Mouse (Mus musculus) midbrain, embryonic 16.5 days (tissue): ENCODE results near the gene Bscl2. TPM values are rescaled to one million over a fixed set of nuclear protein-coding genes. Genes with fewer than 3 reads are reported as not detected.

ENCODE experiments used
- ATAC-seq: fragments of 200-750 bp; cut with Nextera tagmentation; 2 replicates; pipeline ENCODE4 v1.8.0; 2017; ENCODE audit warnings: moderate TSS enrichment
- H3K27ac ChIP-seq: fragments of 300-500 bp; sonication (generic); 2 replicates; pipeline ENCODE4 v1.5.1; 2014; ENCODE audit warnings: mild to moderate bottlenecking, low read length, mixed read lengths
- H3K27me3 ChIP-seq: fragments of 300-500 bp; sonication (generic); 2 replicates; pipeline ENCODE4 v1.6.1; 2014; ENCODE audit warnings: low read depth, low read length, mixed read lengths; ENCODE audit not compliant: control insufficient read depth, insufficient read depth
- H3K36me3 ChIP-seq: fragments of 300-500 bp; sonication (generic); 2 replicates; pipeline ENCODE4 v1.6.1; 2014; ENCODE audit warnings: mild to moderate bottlenecking, low read length, moderate library complexity, mixed read lengths; ENCODE audit not compliant: control insufficient read depth, insufficient read depth
- H3K4me1 ChIP-seq: fragments of 300-500 bp; sonication (generic); 2 replicates; pipeline ENCODE4 v1.6.1; 2014; ENCODE audit warnings: mild to moderate bottlenecking, low read length, mixed read lengths; ENCODE audit not compliant: control insufficient read depth, insufficient read depth
- H3K4me2 ChIP-seq: fragments of 300-500 bp; sonication (generic); 2 replicates; pipeline ENCODE4 v1.6.1; 2014; ENCODE audit warnings: mild to moderate bottlenecking, low read length, mixed read lengths
- H3K4me3 ChIP-seq: fragments of 300-500 bp; sonication (generic); 2 replicates; pipeline ENCODE4 v1.5.1; 2014; ENCODE audit warnings: low read depth, mild to moderate bottlenecking, low read length, moderate library complexity, mixed read lengths
- H3K9ac ChIP-seq: fragments of 300-500 bp; sonication (generic); 2 replicates; pipeline ENCODE4 v1.6.1; 2014; ENCODE audit warnings: low read depth, low read length, mixed read lengths
- H3K9me3 ChIP-seq: fragments of 300-500 bp; sonication (generic); replicated peaks from 2 replicates; pipeline ENCODE4 v1.6.1; 2014; ENCODE audit warnings: mild to moderate bottlenecking, low read length, mixed read lengths; ENCODE audit not compliant: control insufficient read depth, poor library complexity, severe bottlenecking
- WGBS: fragments of 180-500 bp; shearing (Covaris S2); extraction: QIAGEN DNeasy Blood & Tissue Kit; methylation state at CpG from one replicate; pipeline ENCODE4 v1.1.7; 2014; 5-methylcytosine and 5-hydroxymethylcytosine counted together
- polyA plus RNA-seq: library from polyadenylated mRNA; unstranded; fragments of >200 nt; fragmentation: Nextera tagmentation; extraction: Ambion mirVana; gene quantifications from 2 replicates; pipeline ENCODE4 v1.2.1, GENCODE M21; 2015

The Bscl2 gene
- polyA plus RNA-seq, 1 experiment from 2014 or later: 105 TPM

GRCm38 (mm10) chr19:8880311-8881033 lies 43.2 kb downstream of the Bscl2 start, which contains the start of gene Uqcc3:
Gene Uqcc3 (minus strand): TSS chr19:8880923.
- peak within 1 kb of the TSS; percentile 85 for H3K27ac ChIP-seq
- no peaks in the 10 kb centered on the region for H3K27me3 ChIP-seq
- peak within 1 kb of the TSS; percentile 89 for H3K4me2 ChIP-seq
- peak; percentile 97 for ATAC-seq
- peak within 1 kb of the TSS; percentile 77 for H3K4me3 ChIP-seq
- no peaks in the 10 kb centered on the region for H3K9me3 ChIP-seq
- peak within 1 kb of the TSS; percentile 92 for H3K9ac ChIP-seq
- WGBS: under 1% methylated on average over 42 of the region's 42 CpGs
- H3K36me3 ChIP-seq: no peaks in the 10 kb centered on the region; the same call in 1 of the 2 replicates
- H3K4me1 ChIP-seq: peaks cover 11% of the 10 kb centered on the region

- no peaks in the 10 kb centered on the region; the same call in 1 of the 2 replicates for H3K36me3 ChIP-seq
- H3K4me2 ChIP-seq: peak overlapping the region; percentile 89
- 10% methylated on average over 3 of the region's 3 CpGs for WGBS
- H3K9me3 ChIP-seq: no peaks in the 10 kb centered on the region
- peak overlapping the region; percentile 77 for H3K4me3 ChIP-seq
- no peak overlapping the region for H3K27ac ChIP-seq
- peaks cover 11% of the 10 kb centered on the region for H3K4me1 ChIP-seq
- ATAC-seq: no peak
- no peaks in the 10 kb centered on the region for H3K27me3 ChIP-seq
- H3K9ac ChIP-seq: peak overlapping the region; percentile 92; the same call in 1 of the 2 replicates
Measured at GRCm38 (mm10) chr19:8881034-8881392, 43.7 kb downstream of the Bscl2 start.

- no peak within 1 kb of the TSS for H3K4me2 ChIP-seq
- H3K9ac ChIP-seq: no peak within 1 kb of the TSS
- no peak within 1 kb of the TSS for H3K4me3 ChIP-seq
- H3K27ac ChIP-seq: no peak within 1 kb of the TSS
- no peaks in the 10 kb centered on the region for H3K9me3 ChIP-seq
- H3K27me3 ChIP-seq: no peaks in the 10 kb centered on the region
- H3K4me1 ChIP-seq: peaks cover 23% of the 10 kb centered on the region
- WGBS: 54% methylated on average over 3 of the region's 3 CpGs
- no peak for ATAC-seq
- no peaks in the 10 kb centered on the region for H3K36me3 ChIP-seq
Measured at GRCm38 (mm10) chr19:8883616-8884015, 46.3 kb downstream of the Bscl2 start, which contains the start of the genes Lbhd1 and Gm49403. Gene Lbhd1 (plus strand): TSS chr19:8883732. Gene Gm49403 (plus strand): TSS chr19:8883930.

GRCm38 (mm10) chr19:8886916-8887584 lies 49.8 kb downstream of the Bscl2 start:
- no peak overlapping the region for H3K4me2 ChIP-seq

GRCm38 (mm10) chr19:8887585-8888463 lies 50.6 kb downstream of the Bscl2 start:
- Histone ChIP-seq H3K9ac (peak overlapping the region; percentile 70), H3K27ac (peak overlapping the region; percentile 88; the same call in 1 of the 2 replicates), H3K4me1 (peaks cover 19% of the 10 kb centered on the region), H3K4me3 (peak overlapping the region; percentile 71), H3K36me3 (no peaks in the 10 kb centered on the region), H3K27me3 (no peaks in the 10 kb centered on the region), H3K4me2 (peak overlapping the region; percentile 90), H3K9me3 (no peaks in the 10 kb centered on the region)
- no peak for ATAC-seq
- WGBS: 16% methylated on average over 19 of the region's 19 CpGs

More at GRCm38 (mm10) chr19:8886916-8887584, 49.8 kb downstream of the Bscl2 start:
- no peaks in the 10 kb centered on the region for H3K9me3 ChIP-seq
- H3K27ac ChIP-seq: no peak overlapping the region
- peaks cover 19% of the 10 kb centered on the region for H3K4me1 ChIP-seq
- peak overlapping the region; percentile 70; the same call in 1 of the 2 replicates for H3K9ac ChIP-seq
- H3K27me3 ChIP-seq: no peaks in the 10 kb centered on the region
- no peaks in the 10 kb centered on the region for H3K36me3 ChIP-seq
- no peak overlapping the region for H3K4me3 ChIP-seq
- ATAC-seq: no peak
- WGBS: 39% methylated on average over 1 of the region's 1 CpGs

- Histone ChIP-seq H3K9me3 (no peaks in the 10 kb centered on the region), H3K27ac (peak within 1 kb of the TSS; percentile 88), H3K27me3 (no peaks in the 10 kb centered on the region), H3K4me3 (peak within 1 kb of the TSS; percentile 71), H3K36me3 (no peaks in the 10 kb centered on the region), H3K4me1 (peaks cover 24% of the 10 kb centered on the region), H3K4me2 (peak within 1 kb of the TSS; percentile 90), H3K9ac (peak within 1 kb of the TSS; percentile 70)
- peak; percentile 95 for ATAC-seq
- under 1% methylated on average over 58 of the region's 58 CpGs for WGBS
Measured at GRCm38 (mm10) chr19:8888511-8889385, 51.5 kb downstream of the Bscl2 start, which contains the start of the genes 1810009A15Rik and Gm49416. Gene 1810009A15Rik (plus strand): TSS chr19:8888853. Gene Gm49416 (plus strand): TSS chr19:8888926.

- peaks cover 6% of the 10 kb centered on the region; the same call in 1 of the 2 replicates for H3K36me3 ChIP-seq
- H3K9me3 ChIP-seq: no peaks in the 10 kb centered on the region
- H3K27me3 ChIP-seq: no peaks in the 10 kb centered on the region
- H3K4me2 ChIP-seq: peak within 1 kb of the TSS; percentile 90
- peak; percentile 49 for ATAC-seq
- peaks cover 26% of the 10 kb centered on the region for H3K4me1 ChIP-seq
- peak within 1 kb of the TSS; percentile 95 for H3K9ac ChIP-seq
- 3% methylated on average over 53 of the region's 54 CpGs for WGBS
- peak within 1 kb of the TSS; percentile 88 for H3K4me3 ChIP-seq
- peak within 1 kb of the TSS; percentile 89 for H3K27ac ChIP-seq
Measured at GRCm38 (mm10) chr19:8892829-8893766, 55.8 kb downstream of the Bscl2 start, which contains the start of gene Ints5. Gene Ints5 (plus strand): TSS chr19:8893005.
